ENCODE assay signal across 28 mouse cellular contexts in the genomic region with DNA sequence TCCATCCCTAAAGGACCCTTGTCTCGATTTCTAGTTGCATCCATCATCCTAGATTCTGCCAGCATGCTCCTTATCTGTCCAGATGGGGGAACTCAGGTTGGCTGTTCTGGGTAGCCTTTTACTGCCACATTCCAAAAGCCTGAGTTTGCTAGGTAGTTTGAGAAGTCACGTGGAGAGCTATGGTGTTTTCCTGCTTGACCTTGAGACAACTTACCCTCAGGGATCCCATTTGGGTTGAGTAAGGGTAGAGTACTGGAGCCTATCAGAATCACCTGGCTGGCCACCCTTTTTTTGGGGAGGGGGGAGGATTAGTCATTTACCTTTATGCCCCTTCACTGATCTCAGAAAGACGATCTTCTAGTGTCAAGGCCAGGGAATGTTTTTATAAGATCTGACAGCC. TPM values are rescaled to one million over a fixed set of nuclear protein-coding genes. Genes with fewer than 3 reads are reported as not detected.
DNase-seq lines count a peak whose midpoint lies in the region; ATAC-seq and TF ChIP-seq lines count a peak whose summit lies in the region.
"Had no signal": no experiment of that assay in that cellular context is flagged by ENCODE, and none has a peak within 500 bp of the region (broad histone marks: within the 10 kb centered on the region; RNA-seq: fewer than 3 reads in every experiment).

No protein-coding gene starts in this region.

- H3K4me2 ChIP-seq in kidney, embryonic 16.5 days (replicated peaks; ENCODE audit: low read depth, low read length) = no peak overlapping the region
- no peak overlapping the region for H3K4me2 ChIP-seq in midbrain, embryonic 11.5 days
- H3K4me2 ChIP-seq: forebrain, embryonic 13.5 days; heart, embryonic 12.5 days; heart, embryonic 15.5 days; hindbrain, embryonic 14.5 days had no signal

- ATAC-seq in kidney, embryonic 16.5 days (ENCODE audit: low FRiP score, low TSS enrichment) = no peak
- ATAC-seq in midbrain, embryonic 11.5 days (ENCODE audit: low FRiP score) = no peak
- ATAC-seq: activated CD4-positive, CD25-positive, alpha-beta regulatory T cell, adult 4 months; forebrain, embryonic 13.5 days; forebrain, embryonic 16.5 days had no signal

- peak; percentile 51 for DNase-seq in heart, adult 11 months
- no peak for DNase-seq in heart, postnatal 4 days
- DNase-seq in kidney, adult 2 months = peak; percentile 78
- DNase-seq in midbrain, embryonic 11.5 days (ENCODE audit: low spot score, missing footprints) = peak; percentile 45
- no peak for DNase-seq in midbrain, embryonic 10.5 days (ENCODE audit: low spot score)
- no peak for DNase-seq in gastrocnemius, postnatal 25 days
- DNase-seq: adrenal gland, adult 8-10 months; adrenal gland, postnatal 25 days; cerebellum, adult 11-12 months; cerebellum, adult 8-10 months; cerebellum, postnatal 10 days; gastrocnemius, postnatal 10 days; heart, adult 18-20 months; heart, postnatal 10 days; heart, postnatal 36 days had no signal

- TF ChIP-seq POLR2A in kidney, adult 2 months (IDR thresholded peaks at IDR 0.05; ENCODE audit: low read depth, low read length) = no peak

- WGBS in kidney, adult 2 months = 53% methylated on average over 3 of the region's 3 CpGs
- WGBS in kidney, embryonic 16.5 days = 64% methylated on average over 3 of the region's 3 CpGs
- 82% methylated on average over 3 of the region's 3 CpGs for WGBS in midbrain, embryonic 11.5 days
- 86% methylated on average over 3 of the region's 3 CpGs for WGBS in midbrain, embryonic 10.5 days

- H3K9ac ChIP-seq in kidney, embryonic 16.5 days (replicated peaks; ENCODE audit: low read length) = no peak overlapping the region
- H3K9ac ChIP-seq in midbrain, embryonic 11.5 days (ENCODE audit: low read length) = no peak overlapping the region
- H3K9ac ChIP-seq: forebrain, embryonic 13.5 days; heart, embryonic 12.5 days; heart, embryonic 15.5 days; hindbrain, embryonic 14.5 days had no signal

- H3K36me3 ChIP-seq in kidney, adult 2 months (ENCODE audit: control insufficient read depth, insufficient read depth, low read length) = no peaks in the 10 kb centered on the region
- H3K36me3 ChIP-seq in kidney, embryonic 16.5 days (ENCODE audit: insufficient read depth, low read length) = no peaks in the 10 kb centered on the region
- no peaks in the 10 kb centered on the region for H3K36me3 ChIP-seq in midbrain, embryonic 11.5 days (ENCODE audit: control insufficient read depth, insufficient read depth, low read length)
- H3K36me3 ChIP-seq in midbrain, embryonic 10.5 days = no peaks in the 10 kb centered on the region
- H3K36me3 ChIP-seq: forebrain, embryonic 10.5 days; heart, embryonic 12.5 days; heart, embryonic 15.5 days had no signal

- H3K9me3 ChIP-seq in kidney, embryonic 16.5 days (ENCODE audit: low read length) = no peaks in the 10 kb centered on the region
- H3K9me3 ChIP-seq in midbrain, embryonic 11.5 days (ENCODE audit: control insufficient read depth, low read length) = no peaks in the 10 kb centered on the region
- no peaks in the 10 kb centered on the region for H3K9me3 ChIP-seq in midbrain, embryonic 10.5 days (replicated peaks)
- H3K9me3 ChIP-seq: forebrain, embryonic 10.5 days; forebrain, embryonic 13.5 days; heart, embryonic 12.5 days; heart, embryonic 15.5 days had no signal

- no peaks in the 10 kb centered on the region; the same call in 1 of the 2 replicates for H3K4me1 ChIP-seq in kidney, adult 2 months (ENCODE audit: control insufficient read depth, insufficient read depth, low read length)
- H3K4me1 ChIP-seq in kidney, embryonic 16.5 days (ENCODE audit: insufficient read depth, low read length) = no peaks in the 10 kb centered on the region
- H3K4me1 ChIP-seq in midbrain, embryonic 11.5 days (ENCODE audit: control insufficient read depth, insufficient read depth, low read length) = no peaks in the 10 kb centered on the region
- H3K4me1 ChIP-seq in midbrain, embryonic 10.5 days = no peaks in the 10 kb centered on the region
- H3K4me1 ChIP-seq: forebrain, embryonic 10.5 days; forebrain, embryonic 13.5 days; heart, embryonic 12.5 days; heart, embryonic 15.5 days had no signal

- H3K27me3 ChIP-seq in kidney, adult 2 months (replicated peaks; ENCODE audit: control insufficient read depth, insufficient read depth, low read length) = no peaks in the 10 kb centered on the region
- no peaks in the 10 kb centered on the region for H3K27me3 ChIP-seq in kidney, embryonic 16.5 days (ENCODE audit: insufficient read depth, low read length)
- no peaks in the 10 kb centered on the region for H3K27me3 ChIP-seq in midbrain, embryonic 11.5 days (ENCODE audit: control insufficient read depth, insufficient read depth, low read length)
- no peaks in the 10 kb centered on the region for H3K27me3 ChIP-seq in midbrain, embryonic 10.5 days (ENCODE audit: low read depth, poor library complexity, severe bottlenecking)
- H3K27me3 ChIP-seq: forebrain, embryonic 13.5 days; heart, embryonic 12.5 days; heart, embryonic 15.5 days had no signal

- peak overlapping the region; percentile 84; the same call in 1 of the 2 replicates for H3K27ac ChIP-seq in kidney, adult 2 months (ENCODE audit: insufficient read depth, low read depth, low read length)
- H3K27ac ChIP-seq in kidney, embryonic 16.5 days (ENCODE audit: low read length) = no peak overlapping the region
- H3K27ac ChIP-seq in midbrain, embryonic 11.5 days (ENCODE audit: low read depth, low read length) = no peak overlapping the region
- H3K27ac ChIP-seq in midbrain, embryonic 10.5 days (replicated peaks) = no peak overlapping the region
- H3K27ac ChIP-seq: forebrain, embryonic 10.5 days; forebrain, embryonic 13.5 days; heart, embryonic 15.5 days; hindbrain, embryonic 14.5 days had no signal

- no peak for TF ChIP-seq CTCF in kidney, adult 2 months (conservative IDR thresholded peaks at IDR 0.05; ENCODE audit: insufficient read depth, insufficient read length, low read depth, low read length)

- no peak overlapping the region for H3K4me3 ChIP-seq in kidney, adult 2 months (ENCODE audit: insufficient read depth, low read depth, low read length)
- no peak overlapping the region for H3K4me3 ChIP-seq in kidney, embryonic 16.5 days (ENCODE audit: low read length)
- H3K4me3 ChIP-seq in midbrain, embryonic 11.5 days (ENCODE audit: low read depth, low read length) = no peak overlapping the region
- H3K4me3 ChIP-seq in midbrain, embryonic 10.5 days = no peak overlapping the region
- H3K4me3 ChIP-seq: forebrain, embryonic 10.5 days; forebrain, embryonic 13.5 days; heart, embryonic 12.5 days; heart, embryonic 15.5 days had no signal

RNA-seq across cellular contexts. Expression of gene Lrrc52, which starts 9.3 kb away (rescaled TPM):
- total RNA-seq in heart, postnatal 4 days (2021) = 1 to 10 TPM in 1 of 2 experiments, under 1 TPM in 1; 0.86 to 1.9 TPM
- 3.0 and 3.6 TPM in 2 replicates for polyA plus RNA-seq in kidney, adult 2 months (2012; rRNA removed)
- polyA plus RNA-seq in kidney, embryonic 16.5 days (2015; fragmentation: Nextera tagmentation; extraction: Ambion mirVana) = not detected in 2 replicates
- not detected in 2 replicates for polyA plus RNA-seq in midbrain, embryonic 11.5 days (2014; fragmentation: Nextera tagmentation; extraction: Ambion mirVana)
- not detected in 2 replicates for polyA plus RNA-seq in midbrain, embryonic 10.5 days (2016; fragmentation: Nextera tagmentation; extraction: Ambion mirVana)
- 1 to 10 TPM in 1 of 2 experiments, under 1 TPM in 1; 0.32 to 4.2 TPM for total RNA-seq in gastrocnemius, postnatal 25 days (2021)
- total RNA-seq: adrenal gland, postnatal 25 days; ES-E14 had no signal
- polyA plus RNA-seq: activated CD4-positive, CD25-positive, alpha-beta regulatory T cell, adult 4 months; brain, embryonic 14.5 days; embryonic facial prominence, embryonic 11.5 days; embryonic facial prominence, embryonic 14.5 days; forebrain, embryonic 10.5 days; forebrain, embryonic 13.5 days; forebrain, embryonic 16.5 days; heart, embryonic 12.5 days; hindbrain, embryonic 11.5 days; hindbrain, embryonic 14.5 days had no signal

Comparison
In these comparisons a context has a peak if more than half of its experiments do, and no peak if none do; other contexts are left out.
1. DNase-seq: peak in heart, adult 11 months (single experiment), kidney, adult 2 months (single experiment) and midbrain, embryonic 11.5 days (single experiment); none in heart, postnatal 4 days (single experiment), midbrain, embryonic 10.5 days (single experiment) and gastrocnemius, postnatal 25 days (single experiment).